Mouse (Mus musculus): ENCODE results near the gene Hist1h2ad.

- TF ChIP-seq CTCF (IDR thresholded peaks at IDR 0.05) (peak; percentile 66), EP300 (IDR thresholded peaks at IDR 0.05) (peak; percentile 89)
These were observed 22.9 kb upstream of the Hist1h2ad start, which contains the start of gene Hist1h4f for GRCm38 (mm10) chr13:23551146-23551834.

Measured in lung, postnatal 0 days (tissue).